Mouse (Mus musculus) fibroblast of lung, adult 2 months (primary cell): ENCODE data around the gene Hecw2.

ENCODE experiments used
- DNase-seq: peaks from one replicate; pipeline ENCODE4 v3.0.0-alpha.2; 2011; ENCODE audit warnings: low read depth

The Hecw2 gene

GRCm38 (mm10) chr1:53978514-53978831 is 216.5 kb downstream of the Hecw2 start:
- no peak for DNase-seq

GRCm38 (mm10) chr1:53977806-53978513 is 217.0 kb downstream of the Hecw2 start:
- DNase-seq, result no peak

GRCm38 (mm10) chr1:53976721-53977120 is 218.2 kb downstream of the Hecw2 start:
- no peak for DNase-seq

GRCm38 (mm10) chr1:53976100-53976499 is 218.9 kb downstream of the Hecw2 start:
- no peak for DNase-seq

- DNase-seq, result no peak
Measured at GRCm38 (mm10) chr1:53974941-53975340, 220.0 kb downstream of the Hecw2 start.

- no peak for DNase-seq
Measured at GRCm38 (mm10) chr1:53970326-53970977, 224.5 kb downstream of the Hecw2 start.

GRCm38 (mm10) chr1:53952395-53952794 is 242.6 kb downstream of the Hecw2 start:
- no peak for DNase-seq

GRCm38 (mm10) chr1:53945815-53946214 is 249.2 kb downstream of the Hecw2 start:
- no peak for DNase-seq

GRCm38 (mm10) chr1:53942468-53942867 is 252.5 kb downstream of the Hecw2 start:
- no peak for DNase-seq

GRCm38 (mm10) chr1:53941528-53941927 is 253.4 kb downstream of the Hecw2 start:
- DNase-seq, result no peak

- DNase-seq, result peak; percentile 33
Measured at GRCm38 (mm10) chr1:53940268-53941017, 254.5 kb downstream of the Hecw2 start.

- no peak for DNase-seq
Measured at GRCm38 (mm10) chr1:53939291-53939690, 255.7 kb downstream of the Hecw2 start.

- no peak for DNase-seq
Measured at GRCm38 (mm10) chr1:53933308-53933707, 261.7 kb downstream of the Hecw2 start.

GRCm38 (mm10) chr1:53931314-53931713 is 263.7 kb downstream of the Hecw2 start:
- no peak for DNase-seq

- DNase-seq, result no peak
Measured at GRCm38 (mm10) chr1:53927605-53928004, 267.4 kb downstream of the Hecw2 start.

- no peak for DNase-seq
Measured at GRCm38 (mm10) chr1:53925149-53925901, 269.6 kb downstream of the Hecw2 start.

- no peak for DNase-seq
Measured at GRCm38 (mm10) chr1:53911848-53912247, 283.1 kb downstream of the Hecw2 start.

GRCm38 (mm10) chr1:53910251-53910650 is 284.7 kb downstream of the Hecw2 start:
- peak; percentile 51 for DNase-seq

GRCm38 (mm10) chr1:53909118-53909517 is 285.9 kb downstream of the Hecw2 start:
- no peak for DNase-seq

- DNase-seq, result no peak
Measured at GRCm38 (mm10) chr1:53906175-53906574, 288.8 kb downstream of the Hecw2 start.

GRCm38 (mm10) chr1:53900416-53900815 is 294.6 kb downstream of the Hecw2 start:
- DNase-seq, result no peak

- DNase-seq, result no peak
Measured at GRCm38 (mm10) chr1:53894299-53894698, 300.7 kb downstream of the Hecw2 start.
